Mouse (Mus musculus) olfactory bulb, adult 2 months (tissue): ENCODE results near the gene Myo18b. TPM values are rescaled to one million over a fixed set of nuclear protein-coding genes. Genes with fewer than 3 reads are reported as not detected.

Experiments
- H3K27ac ChIP-seq: fragments of 200-500 bp; 2 replicates; pipeline ENCODE4 v1.5.1; 2012; ENCODE audit warnings: low read depth, low read length; ENCODE audit not compliant: insufficient read depth
- H3K4me1 ChIP-seq: fragments of 200-500 bp; 2 replicates; pipeline ENCODE4 v1.6.1; 2012; ENCODE audit warnings: low read length; ENCODE audit not compliant: control insufficient read depth, insufficient read depth
- H3K4me3 ChIP-seq: fragments of 200-500 bp; 2 replicates; pipeline ENCODE4 v1.5.1; 2012; ENCODE audit warnings: mild to moderate bottlenecking, low read depth, low read length, moderate library complexity; ENCODE audit not compliant: insufficient read depth
- CTCF ChIP-seq: fragments of 200-500 bp; IDR thresholded peaks from 2 replicates; pipeline ENCODE4 v1.5.1; 2012; ENCODE audit warnings: low read depth, mild to moderate bottlenecking, low read length, moderate library complexity; ENCODE audit not compliant: insufficient read depth
- POLR2A ChIP-seq: fragments of 200-500 bp; IDR thresholded peaks from 2 replicates; pipeline ENCODE4 v1.6.1; 2012; ENCODE audit warnings: mild to moderate bottlenecking, low read depth, low read length, moderate library complexity; ENCODE audit not compliant: insufficient read depth
- WGBS: fragments of 180-500 bp; shearing (Covaris S2); methylation state at CpG from one replicate; pipeline ENCODE4 v1.1.7; 2018; 5-methylcytosine and 5-hydroxymethylcytosine counted together
- polyA plus RNA-seq: library from polyadenylated mRNA; stranded (reverse); fragments of >200 nt; gene quantifications from 2 replicates; pipeline ENCODE4 v1.2.4, GENCODE M21; 2012; ENCODE audit warnings: low replicate concordance; ENCODE audit not compliant: missing spikeins, insufficient read depth, insufficient read length

Gene Myo18b
- polyA plus RNA-seq, 1 experiment, result not detected

- Histone ChIP-seq H3K4me1 (peaks cover 41% of the 10 kb centered on the region), H3K27ac (peak overlapping the region; percentile 55; the same call in 1 of the 2 replicates), H3K4me3 (no peak overlapping the region)
- TF ChIP-seq CTCF (no peak), POLR2A (no peak)
- 43% methylated on average over 10 of the region's 10 CpGs for WGBS
Measured at GRCm38 (mm10) chr5:112928201-112928881, 32.2 kb upstream of the Myo18b start.

GRCm38 (mm10) chr5:112925422-112925821, 29.3 kb upstream of the Myo18b start:
- 94% methylated on average over 5 of the region's 5 CpGs for WGBS
- H3K27ac ChIP-seq, result no peak overlapping the region
- no peak overlapping the region for H3K4me3 ChIP-seq
- no peak for TF ChIP-seq POLR2A
- no peak for TF ChIP-seq CTCF
- peaks cover 42% of the 10 kb centered on the region for H3K4me1 ChIP-seq

- TF ChIP-seq POLR2A (no peak), CTCF (no peak)
- whole genome bisulfite sequencing, result 89% methylated on average over 8 of the region's 8 CpGs
- Histone ChIP-seq H3K27ac (no peak overlapping the region), H3K4me1 (peaks cover 42% of the 10 kb centered on the region), H3K4me3 (no peak overlapping the region)
Measured at GRCm38 (mm10) chr5:112924806-112925205, 28.6 kb upstream of the Myo18b start.

GRCm38 (mm10) chr5:112923841-112924240, 27.7 kb upstream of the Myo18b start:
- Histone ChIP-seq H3K4me3 (no peak overlapping the region), H3K27ac (no peak overlapping the region), H3K4me1 (peaks cover 42% of the 10 kb centered on the region)
- TF ChIP-seq CTCF (no peak), POLR2A (no peak)
- WGBS, result 97% methylated on average over 14 of the region's 14 CpGs

- Histone ChIP-seq H3K27ac (no peak overlapping the region), H3K4me1 (peaks cover 29% of the 10 kb centered on the region), H3K4me3 (no peak overlapping the region)
- TF ChIP-seq POLR2A (no peak), CTCF (no peak)
Measured at GRCm38 (mm10) chr5:112921914-112922313, 25.8 kb upstream of the Myo18b start.

GRCm38 (mm10) chr5:112910381-112910780, 14.2 kb upstream of the Myo18b start:
- Histone ChIP-seq H3K4me1 (peaks cover 3% of the 10 kb centered on the region; the same call in 1 of the 2 replicates), H3K4me3 (no peak overlapping the region), H3K27ac (no peak overlapping the region)
- TF ChIP-seq CTCF, result no peak
- TF ChIP-seq POLR2A, result no peak
- 74% methylated on average over 5 of the region's 5 CpGs for WGBS

- H3K27ac ChIP-seq, result no peak overlapping the region
- H3K4me3 ChIP-seq, result no peak overlapping the region
- H3K4me1 ChIP-seq, result peaks cover 3% of the 10 kb centered on the region; the same call in 1 of the 2 replicates
- 53% methylated on average over 2 of the region's 2 CpGs for WGBS
- no peak for TF ChIP-seq CTCF
- TF ChIP-seq POLR2A, result no peak
Measured at GRCm38 (mm10) chr5:112908169-112908614, 12.0 kb upstream of the Myo18b start.

- Histone ChIP-seq H3K4me3 (no peak overlapping the region), H3K4me1 (peaks cover 3% of the 10 kb centered on the region; the same call in 1 of the 2 replicates), H3K27ac (no peak overlapping the region)
- TF ChIP-seq POLR2A (no peak), CTCF (no peak)
- 89% methylated on average over 6 of the region's 6 CpGs for WGBS
Measured at GRCm38 (mm10) chr5:112907504-112907903, 11.3 kb upstream of the Myo18b start.

- 85% methylated on average over 5 of the region's 5 CpGs for WGBS
- no peak for TF ChIP-seq CTCF
- no peak for TF ChIP-seq POLR2A
- Histone ChIP-seq H3K27ac (no peak overlapping the region), H3K4me3 (no peak overlapping the region), H3K4me1 (peaks cover 14% of the 10 kb centered on the region)
Measured at GRCm38 (mm10) chr5:112893462-112894060, 2.6 kb downstream of the Myo18b start.
